Mouse (Mus musculus) c-Kit-negative CD71-positive TER-119-positive erythroid progenitor cells, embryonic 14.5 days (primary cell): Measurements from ENCODE around the gene Pafah1b1.

Source experiments
- DNase-seq: peaks from one replicate; pipeline ENCODE4 v3.0.0-alpha.2; 2013; ENCODE audit warnings: low read depth, low spot score

Pafah1b1 gene

DNA sequence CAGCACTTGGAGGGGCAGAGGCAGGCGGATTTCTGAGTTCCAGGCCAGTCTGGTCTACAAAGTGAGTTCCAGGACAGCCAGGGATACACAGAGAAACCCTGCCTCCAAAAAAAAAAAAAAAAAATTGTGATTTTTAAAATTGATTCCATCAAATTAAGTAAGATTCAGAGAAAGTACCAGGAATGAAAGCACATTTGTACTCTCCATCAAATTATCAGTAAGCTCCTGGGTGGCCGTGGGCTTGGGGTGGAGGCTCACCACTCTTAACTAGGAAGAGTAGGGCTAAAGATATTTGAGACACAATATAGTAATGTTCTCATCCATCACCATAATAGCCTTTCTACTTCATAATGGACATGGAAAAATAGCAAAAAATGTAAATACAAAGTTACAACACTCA is 3.3 kb downstream of the Pafah1b1 start:
- no peak for DNase-seq

DNA sequence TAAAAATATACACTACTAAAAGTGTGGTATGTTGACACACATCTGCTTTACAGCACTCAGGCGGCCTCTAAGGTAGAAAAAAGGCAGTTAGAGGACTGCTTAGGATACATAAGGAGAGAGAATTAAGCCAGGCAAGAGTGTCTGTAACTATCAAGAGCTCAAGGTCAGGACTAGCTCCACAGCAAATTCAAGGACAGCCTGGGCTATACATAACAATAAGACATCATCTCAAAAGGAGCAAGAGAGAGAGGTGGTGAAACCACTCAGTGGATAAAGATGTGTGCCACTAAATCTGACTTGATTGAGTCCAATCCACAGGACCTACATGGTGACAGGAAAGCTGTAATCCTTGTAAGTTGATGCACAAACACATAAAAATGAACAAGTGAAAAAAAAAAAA is 3.8 kb downstream of the Pafah1b1 start:
- no peak for DNase-seq

DNA sequence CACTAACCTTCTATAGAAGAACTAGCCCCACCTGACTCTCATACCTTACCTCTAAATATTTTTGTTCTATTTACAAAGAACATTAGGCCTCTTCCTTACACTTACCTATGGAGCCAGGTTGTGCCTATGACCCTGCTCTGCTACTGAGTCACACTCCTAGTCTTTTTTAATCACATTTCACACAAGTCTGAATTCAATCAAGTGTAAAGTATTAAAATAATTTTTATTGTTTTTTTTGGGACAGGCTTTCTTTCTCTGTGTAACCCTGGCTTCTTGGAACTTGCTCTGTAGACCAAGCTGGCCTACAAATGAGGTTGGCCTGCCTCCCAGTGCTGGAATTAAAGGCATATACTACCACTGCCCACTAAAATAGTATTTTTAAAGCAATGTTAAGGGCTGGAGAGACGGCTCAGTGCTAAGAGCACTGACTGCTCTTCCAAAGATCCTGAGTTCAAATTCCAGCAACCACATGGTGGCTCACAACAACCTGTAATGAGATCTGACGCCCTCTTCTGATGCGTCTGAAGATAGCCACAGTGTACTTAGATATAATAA is 8.4 kb downstream of the Pafah1b1 start:
- DNase-seq = no peak

DNA sequence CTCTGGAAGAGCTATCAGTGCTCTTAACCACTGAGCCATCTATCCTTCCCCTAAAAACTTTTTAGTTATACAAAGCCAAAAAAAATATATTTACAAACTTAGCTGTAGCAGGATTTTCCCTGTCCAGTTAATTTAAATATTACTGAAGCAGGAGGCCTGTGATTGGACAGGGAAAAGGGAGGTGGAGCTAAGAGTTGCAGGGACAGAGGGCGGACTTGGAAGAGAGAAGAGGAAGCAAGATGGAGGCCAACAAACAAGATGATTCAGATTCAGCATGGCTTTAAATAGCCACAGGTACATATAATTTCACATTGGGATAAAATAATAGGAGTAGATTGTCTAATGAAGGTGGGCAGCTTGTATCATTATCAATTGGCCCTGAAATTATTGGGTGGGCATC is 13.8 kb downstream of the Pafah1b1 start:
- no peak for DNase-seq

DNA sequence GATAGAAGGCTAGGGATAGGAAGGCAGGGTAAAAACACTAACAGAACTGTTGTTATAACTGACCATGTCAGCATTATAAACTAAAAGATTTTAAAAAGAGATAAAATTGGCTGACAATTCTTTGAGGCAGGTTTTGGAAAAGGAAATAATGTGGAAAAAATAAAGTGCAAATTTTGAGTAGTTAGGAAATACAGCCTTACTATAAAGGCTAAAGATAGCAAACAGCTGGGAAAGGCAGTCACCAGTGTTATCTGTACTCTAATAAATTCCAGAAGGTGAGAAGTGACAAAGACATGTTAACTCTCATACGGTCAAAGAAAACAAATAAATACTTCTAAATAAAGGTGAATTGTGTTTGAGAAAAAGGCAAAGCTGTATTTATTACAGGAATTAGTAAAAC is 15.7 kb downstream of the Pafah1b1 start:
- no peak for DNase-seq

DNA sequence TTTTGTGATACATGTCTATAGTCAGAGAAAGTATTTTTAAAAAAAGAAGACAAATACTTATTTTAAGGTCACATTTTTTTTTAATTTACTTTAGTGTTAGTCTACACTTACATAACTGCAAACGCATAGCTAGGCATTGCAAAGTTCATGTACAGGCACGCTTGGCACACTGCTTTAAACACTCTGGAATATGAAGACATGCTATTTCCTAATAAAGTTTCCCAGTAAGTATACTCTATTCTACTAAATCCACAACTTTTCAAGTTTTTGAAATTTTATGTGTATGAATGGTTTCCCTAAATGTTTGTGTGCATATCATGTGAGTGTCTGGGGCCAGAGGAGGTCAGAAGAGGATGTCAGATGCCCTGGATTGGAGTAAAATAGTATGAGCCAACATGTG is 20.4 kb downstream of the Pafah1b1 start:
- DNase-seq = no peak

DNA sequence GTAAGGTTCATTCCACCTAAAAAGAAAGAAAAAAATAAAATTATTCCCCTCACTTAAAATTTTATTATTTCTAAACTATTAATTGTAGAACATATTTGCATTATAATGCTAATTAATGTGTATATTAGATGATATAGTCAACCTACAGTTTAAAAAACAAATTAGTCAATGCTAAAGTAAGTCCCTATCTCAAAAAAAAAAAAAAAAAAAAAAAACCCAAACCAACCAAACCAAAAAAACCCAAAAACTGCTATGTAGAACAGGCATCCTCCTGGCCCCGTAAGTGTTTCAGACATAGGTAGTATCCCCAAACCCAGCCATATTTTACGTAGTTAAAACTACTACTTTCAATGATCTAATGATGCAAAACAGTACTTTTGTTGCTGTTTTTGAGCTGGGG is 25.0 kb downstream of the Pafah1b1 start:
- DNase-seq = no peak

DNA sequence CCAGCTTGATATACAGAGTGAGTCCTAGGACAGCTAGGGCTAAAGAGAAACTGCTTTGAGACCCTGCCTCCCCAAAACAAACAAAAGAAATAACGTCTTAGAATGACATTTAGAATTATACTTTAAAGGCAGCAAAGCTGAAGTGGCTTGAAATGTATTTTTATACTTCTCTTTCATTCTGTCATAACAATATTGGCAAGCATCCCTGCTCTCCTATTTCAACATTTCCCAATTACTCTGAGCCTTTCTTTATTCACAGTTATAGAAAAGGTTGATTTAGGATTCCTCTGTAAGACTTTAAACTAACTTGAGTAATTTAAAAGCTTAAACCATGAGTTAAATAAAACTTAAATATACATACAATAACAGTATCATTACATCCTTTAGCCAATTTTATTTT is 32.3 kb downstream of the Pafah1b1 start:
- DNase-seq = no peak

DNA sequence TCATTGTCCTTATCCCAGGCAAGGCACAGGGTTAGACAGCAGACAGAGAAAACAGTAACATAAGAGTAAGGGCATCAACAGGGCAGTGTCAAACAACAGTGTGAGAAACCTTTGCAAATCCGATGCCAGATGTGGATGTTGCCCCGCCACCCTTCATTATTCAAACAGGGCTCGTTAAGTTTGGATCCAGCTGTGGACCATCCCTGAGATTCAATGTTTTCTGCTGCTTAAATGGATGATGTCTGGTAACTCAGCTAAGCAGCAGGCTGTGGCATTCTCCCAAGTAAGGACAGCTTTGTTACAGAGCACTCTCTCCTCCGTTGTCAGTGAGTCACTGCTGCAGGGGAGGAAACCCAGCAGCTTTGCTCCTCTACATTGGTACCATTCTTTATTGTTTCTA is 49.3 kb downstream of the Pafah1b1 start:
- DNase-seq = no peak

DNA sequence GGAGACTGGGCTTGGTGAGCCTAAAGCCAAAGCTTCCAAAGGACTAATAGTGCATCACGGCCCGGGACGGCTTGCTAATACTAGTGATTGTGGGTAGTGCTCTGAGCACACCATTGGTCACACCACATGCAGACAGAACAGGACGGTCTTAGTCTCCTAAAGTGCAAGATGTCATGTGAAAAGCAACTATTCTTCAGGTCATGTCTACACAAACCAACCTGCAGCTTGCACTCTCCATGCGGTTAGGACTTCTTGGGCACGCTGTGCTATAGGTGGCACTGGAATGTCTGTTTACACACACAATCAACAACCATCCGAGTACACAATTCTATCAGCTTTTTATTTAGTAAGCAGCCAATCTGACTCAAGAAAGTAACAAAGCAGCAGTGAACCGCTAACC is 49.8 kb downstream of the Pafah1b1 start:
- DNase-seq = no peak

DNA sequence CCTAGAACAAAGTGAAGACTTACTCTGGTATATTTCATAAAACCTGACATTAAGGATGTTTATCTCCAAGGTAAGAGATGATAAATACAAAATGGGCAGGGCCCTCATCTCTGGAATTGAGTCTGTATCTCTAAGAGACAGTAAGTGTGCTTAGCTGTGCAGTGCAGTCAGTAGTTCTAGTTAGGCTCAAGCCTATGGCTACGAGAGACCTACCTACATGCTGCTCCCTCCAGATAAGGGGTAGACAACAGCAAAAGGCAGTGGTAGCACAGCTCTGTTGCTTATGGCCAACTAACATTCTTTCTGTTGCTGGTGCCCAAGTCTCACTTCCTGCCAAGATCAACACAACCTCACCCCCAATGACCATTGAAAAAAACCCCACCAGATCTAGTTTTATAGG is 50.9 kb downstream of the Pafah1b1 start:
- DNase-seq = no peak

DNA sequence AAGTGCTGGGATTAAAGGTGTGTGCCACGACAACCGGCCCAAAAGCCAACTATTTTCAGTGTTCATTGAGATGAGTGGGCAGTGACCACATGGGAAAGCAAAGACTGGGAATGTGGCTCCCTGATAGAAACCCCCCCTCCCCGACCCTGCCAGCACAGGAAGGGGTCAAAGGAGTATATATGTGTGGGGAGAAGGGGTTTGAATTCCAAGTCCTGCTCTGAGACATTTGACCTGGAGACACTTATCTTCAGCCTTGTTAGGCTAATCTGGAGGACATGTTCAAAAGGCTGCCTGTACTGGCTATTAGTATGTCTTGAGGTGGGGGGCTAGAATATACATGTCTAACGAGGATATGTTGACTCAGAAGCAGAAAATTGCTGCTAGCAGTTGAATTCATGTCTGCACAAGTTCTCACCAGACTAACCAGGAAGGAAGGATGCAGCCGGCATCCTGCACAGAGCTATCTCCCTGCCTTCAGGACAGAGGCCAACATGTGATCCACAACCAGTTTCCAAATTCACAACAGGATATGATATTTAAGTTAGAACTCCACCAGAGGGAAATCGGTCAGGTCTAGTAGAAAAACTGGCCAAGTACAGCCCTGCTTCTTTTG is 51.5 kb downstream of the Pafah1b1 start:
- DNase-seq = no peak

DNA sequence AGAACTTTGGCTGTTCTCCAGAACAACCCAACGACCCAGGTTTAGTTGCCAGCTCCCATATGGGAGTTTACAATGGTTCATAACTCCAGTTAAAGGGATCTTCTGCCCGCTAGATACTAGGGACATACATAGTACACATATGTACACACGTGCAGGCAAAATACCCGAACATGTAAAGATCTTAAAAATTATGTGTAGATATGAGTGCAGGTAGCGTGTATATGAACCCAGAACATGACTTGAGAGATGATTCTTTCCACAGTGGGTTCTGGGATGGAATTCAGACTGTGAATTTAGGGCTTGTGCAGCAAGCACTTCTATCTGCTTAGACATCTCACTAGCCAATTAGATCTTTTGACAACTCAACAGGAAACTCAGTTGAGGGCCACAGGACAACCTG is 52.6 kb downstream of the Pafah1b1 start:
- no peak for DNase-seq

DNA sequence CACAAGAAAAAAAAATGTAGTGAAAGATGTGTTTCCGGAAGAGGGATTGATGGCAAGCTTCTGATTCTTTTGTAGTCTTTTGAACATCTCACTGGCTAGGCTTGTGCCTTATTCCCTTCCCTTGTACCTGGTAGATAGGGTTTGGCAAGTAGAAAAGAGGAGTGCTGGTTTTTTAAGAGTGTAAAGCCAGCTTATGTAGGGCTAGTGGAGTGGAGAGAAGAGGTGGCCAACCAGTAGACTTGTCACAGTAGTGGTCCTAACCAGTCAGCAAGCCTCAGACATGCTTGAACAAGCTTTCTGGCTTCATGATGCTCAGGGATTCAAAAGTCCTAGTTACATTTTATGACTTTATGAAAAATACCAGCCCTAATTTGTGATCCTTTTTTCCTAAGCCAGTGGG is 53.5 kb downstream of the Pafah1b1 start:
- DNase-seq = no peak

DNA sequence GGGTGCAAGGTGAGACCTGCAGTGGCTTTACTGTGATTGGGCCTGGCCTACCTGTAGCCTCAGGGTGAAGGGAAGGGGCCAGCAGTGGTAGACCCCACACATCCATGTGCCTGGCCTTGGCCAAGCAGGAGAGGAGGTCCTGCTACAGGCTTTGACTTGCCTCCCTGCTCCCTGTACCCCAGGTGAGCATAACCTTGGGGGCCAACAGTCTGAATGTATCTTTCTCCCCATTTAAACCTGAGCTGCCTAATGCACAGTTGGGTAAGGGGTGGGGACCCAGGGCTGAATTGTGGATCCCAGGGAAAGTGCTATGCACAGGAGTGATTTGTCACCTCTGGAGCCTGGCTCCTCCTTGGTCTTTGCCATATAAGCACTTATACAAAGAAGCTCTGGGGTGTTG is 54.3 kb downstream of the Pafah1b1 start:
- no peak for DNase-seq

DNA sequence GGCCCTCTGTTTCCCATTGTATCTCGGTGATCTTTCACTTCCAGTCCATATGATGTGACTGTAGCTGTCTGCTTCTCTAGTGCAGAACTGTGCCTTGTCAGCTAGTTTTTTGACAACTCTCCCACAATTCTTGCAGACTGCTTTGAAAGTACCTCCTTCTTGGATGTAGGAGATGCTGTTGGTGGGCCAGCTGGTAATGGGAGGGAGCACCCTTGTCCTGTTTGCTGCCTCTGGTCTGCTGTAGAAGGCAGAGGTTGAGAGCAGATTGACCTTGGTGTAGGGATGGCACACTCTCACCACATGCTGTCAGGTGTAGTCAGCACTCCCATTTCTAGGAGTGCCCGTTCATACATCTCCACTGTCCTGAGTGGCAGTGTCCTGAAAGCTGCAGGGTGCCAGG is 55.5 kb downstream of the Pafah1b1 start:
- DNase-seq = no peak

DNA sequence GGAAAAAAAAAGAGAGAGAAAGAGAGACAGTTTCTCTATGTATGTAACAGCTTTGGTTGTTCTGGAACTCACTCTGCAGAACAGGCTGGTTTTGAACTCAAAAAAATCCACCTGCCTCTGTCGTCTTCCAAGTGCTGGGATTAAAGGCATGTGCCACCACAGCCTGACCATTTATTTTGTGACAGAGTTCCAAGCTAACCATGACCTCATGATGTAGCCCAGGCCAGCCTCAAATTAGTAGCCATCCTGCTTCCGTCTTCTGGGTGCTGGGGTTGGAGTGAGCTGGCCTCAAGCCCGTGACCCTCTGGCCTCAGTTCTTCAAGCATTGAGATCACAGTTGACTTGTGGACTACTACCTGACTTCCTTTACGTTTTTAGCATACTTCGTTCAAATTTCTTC is 56.0 kb downstream of the Pafah1b1 start:
- no peak for DNase-seq

DNA sequence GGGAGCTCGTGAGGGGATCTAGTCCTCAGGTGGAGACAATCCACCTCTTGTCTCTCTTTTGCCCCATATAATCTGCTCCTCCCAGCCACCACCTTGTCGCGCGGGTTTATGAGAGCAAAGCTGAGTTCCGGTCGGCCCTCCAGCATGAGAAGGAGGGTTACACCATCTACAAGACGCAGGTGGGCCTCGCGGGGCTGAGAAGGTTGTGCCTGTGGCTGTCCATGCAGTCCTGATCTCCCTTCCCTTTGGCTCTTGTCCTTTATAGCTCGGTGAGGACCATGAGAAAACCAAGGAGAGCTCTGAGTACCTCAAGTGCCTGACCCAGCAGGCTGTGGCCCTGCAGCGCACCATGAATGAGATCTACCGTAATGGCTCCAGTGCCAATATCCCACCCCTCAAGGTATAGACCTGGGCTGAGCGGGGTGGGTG is 56.9 kb downstream of the Pafah1b1 start:
- no peak for DNase-seq

DNA sequence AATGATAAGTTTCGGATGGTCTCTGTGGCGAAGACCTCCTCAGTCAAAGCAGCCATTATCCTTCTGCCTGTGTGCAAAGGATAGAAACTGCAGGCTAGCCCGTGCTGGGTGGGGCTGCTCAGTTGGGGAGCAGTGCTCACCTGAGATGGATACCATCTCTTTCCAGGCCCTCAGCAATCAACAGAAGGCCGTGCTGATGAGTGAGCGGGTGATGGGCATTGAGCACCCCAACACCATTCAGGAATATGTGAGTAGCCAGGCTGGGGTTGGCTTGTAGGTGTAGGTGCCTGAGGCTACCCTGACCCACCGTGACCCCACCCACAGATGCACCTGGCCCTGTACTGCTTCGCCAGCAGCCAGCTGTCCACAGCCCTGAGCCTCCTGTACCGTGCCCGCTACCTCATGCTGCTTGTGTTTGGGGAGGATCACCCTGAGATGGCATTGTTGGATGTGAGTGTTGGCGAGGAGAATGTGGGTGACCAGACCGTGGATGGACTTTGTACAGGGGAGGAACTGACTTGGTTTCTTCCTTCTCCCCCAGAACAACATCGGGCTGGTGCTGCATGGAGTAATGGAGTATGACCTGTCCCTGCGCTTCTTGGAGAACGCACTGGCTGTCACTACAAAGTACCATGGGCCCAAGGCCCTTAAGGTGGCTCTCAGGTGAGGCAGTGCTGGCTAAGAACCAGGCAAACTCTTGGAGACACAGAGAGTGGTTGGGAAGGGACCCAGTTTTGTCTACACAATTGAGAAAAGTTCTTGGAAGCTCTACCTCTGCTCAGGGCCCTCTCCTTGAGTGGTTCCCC is 57.5 kb downstream of the Pafah1b1 start:
- DNase-seq = no peak

DNA sequence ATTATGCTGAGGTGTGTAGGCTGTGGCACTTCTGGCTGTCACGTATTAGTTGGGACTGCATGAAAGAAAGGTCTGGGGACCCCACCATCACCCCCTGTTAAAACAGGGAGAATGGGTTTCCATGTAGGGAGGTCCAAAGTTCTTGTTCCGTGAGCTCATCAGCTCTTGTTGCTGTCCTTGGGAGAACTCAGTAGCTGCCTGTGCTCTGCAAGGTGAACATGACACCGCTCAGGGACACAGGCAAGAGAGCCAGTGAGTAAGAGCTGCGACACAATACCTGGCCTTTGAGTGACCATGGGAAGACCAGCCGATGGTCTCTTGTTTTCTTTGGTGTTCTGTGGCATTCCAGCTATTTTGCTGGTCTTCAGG is 58.2 kb downstream of the Pafah1b1 start:
- no peak for DNase-seq

DNA sequence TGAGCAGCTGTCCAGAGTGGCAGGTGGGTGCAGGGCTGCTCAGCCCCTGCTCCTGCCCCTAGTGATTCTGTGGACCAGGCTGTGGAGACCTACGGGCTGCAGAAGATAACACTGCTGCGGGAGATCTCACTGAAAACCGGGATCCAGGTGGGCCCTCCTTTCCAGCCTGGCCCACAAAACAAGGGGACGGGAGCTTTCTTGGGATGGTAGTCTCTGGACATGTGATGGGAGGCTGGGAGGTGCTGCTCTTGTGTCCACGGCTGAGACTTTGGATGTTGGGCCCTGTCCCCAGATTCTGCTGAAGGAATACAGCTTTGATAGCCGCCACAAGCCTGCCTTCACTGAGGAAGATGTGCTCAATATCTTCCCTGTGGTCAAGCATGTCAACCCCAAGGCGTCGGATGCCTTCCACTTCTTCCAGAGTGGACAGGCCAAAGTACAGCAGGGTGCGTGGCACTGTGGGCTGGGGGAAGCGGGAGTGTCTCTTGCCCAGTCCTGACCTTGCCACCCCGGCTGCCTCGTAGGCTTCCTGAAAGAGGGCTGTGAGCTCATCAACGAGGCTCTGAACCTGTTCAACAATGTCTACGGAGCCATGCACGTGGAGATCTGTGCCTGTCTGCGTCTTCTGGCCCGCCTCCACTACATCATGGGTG is 58.7 kb downstream of the Pafah1b1 start:
- DNase-seq = no peak

DNA sequence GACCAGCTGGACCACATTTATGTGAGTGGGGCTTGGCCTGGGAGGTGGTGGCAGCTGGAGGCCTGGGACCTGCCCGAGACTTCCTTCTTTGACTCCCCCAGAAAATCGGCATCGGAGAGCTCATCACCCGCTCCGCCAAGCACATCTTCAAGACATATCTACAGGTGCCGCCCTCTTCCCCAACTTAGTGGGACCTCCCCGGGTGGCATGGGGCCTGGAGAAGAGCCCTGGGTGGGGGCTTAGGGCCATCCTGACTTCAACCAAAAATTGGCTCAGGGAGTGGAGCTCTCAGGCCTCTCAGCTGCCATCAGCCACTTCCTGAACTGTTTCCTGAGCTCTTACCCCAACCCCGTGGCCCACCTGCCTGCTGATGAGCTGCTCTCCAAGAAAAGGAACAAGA is 59.6 kb downstream of the Pafah1b1 start:
- no peak for DNase-seq

DNA sequence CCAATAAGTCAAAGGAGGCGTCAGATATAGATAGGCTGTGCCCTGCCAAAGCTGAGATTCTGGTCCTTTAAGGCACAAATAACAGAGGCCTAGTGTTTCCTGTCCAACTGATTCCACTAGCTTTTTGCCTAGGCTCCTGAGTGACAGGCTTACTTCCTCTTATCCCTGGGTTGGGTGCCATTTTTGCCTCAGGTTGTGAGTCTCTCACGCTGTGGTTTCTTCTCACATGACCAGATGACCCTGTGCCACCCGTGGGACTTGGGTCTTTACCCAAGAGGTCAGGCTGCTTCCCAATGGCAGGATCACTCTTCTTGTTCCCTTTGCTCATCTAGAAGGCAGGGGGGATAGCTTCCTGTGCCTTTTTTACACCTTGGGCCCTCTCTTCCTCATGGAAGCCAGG is 60.2 kb downstream of the Pafah1b1 start:
- no peak for DNase-seq
